Mouse (Mus musculus): Measurements from ENCODE around the gene Fgr. TPM values are rescaled to one million over a fixed set of nuclear protein-coding genes. Genes with fewer than 3 reads are reported as not detected.
"Not testable (repeated sequence)": the region's sequence is repeated elsewhere in the genome, so short reads cannot be mapped to it uniquely, and the experiment has no call there.

Gene Fgr
- polyA plus RNA-seq, 1 experiment from 2014 or later, result 0.66 TPM

DNA sequence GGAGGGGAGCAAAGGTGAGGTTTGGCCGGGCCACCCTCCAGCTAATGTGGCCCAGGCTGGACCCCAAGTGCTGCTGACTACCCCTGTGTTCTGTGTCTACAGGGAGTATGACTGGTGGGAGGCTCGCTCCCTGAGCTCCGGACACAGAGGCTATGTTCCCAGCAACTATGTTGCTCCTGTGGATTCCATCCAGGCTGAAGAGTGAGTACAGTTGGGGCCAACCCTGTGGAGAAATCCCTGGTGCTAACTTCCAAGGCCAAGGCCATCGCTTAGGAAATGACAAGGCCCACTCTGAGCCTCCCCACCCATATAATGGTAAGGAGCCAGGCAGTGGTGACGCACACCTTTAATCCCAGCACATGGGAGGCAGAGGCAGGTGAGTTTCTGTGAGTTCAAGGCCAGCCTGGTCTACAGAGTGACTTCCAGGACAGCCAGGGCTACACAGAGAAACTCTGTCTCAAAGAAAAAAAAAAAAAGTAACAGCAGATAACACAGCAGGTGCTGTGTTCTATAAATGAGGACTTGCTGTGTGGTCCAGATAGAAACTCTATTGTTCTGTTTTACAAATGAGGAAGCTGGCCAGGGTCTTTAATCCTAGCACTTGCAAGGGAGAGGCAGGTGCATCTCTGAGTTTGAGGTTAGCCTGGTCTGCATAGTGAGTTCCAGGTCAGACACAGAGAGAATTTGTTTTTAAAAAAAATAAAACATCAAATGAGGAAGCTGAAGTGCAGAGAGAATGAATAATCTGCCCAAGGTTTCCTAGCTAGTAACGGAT is 14.9 kb downstream of the Fgr start:
- TF ChIP-seq CTCF (IDR thresholded peaks at IDR 0.05; ENCODE audit: low read depth), result no peak
- Histone ChIP-seq H3K27me3 (ENCODE audit: insufficient read depth, low read length) (no peaks in the 10 kb centered on the region), H3K36me3 (ENCODE audit: insufficient read depth) (no peaks in the 10 kb centered on the region), H3K4me3 (ENCODE audit: low read depth, low read length) (no peak overlapping the region), H3K4me2 (no peak overlapping the region), H3K9me3 (ENCODE audit: low read depth, low read length) (no peaks in the 10 kb centered on the region), H3K9ac (no peak overlapping the region), H3K27ac (ENCODE audit: low read depth) (no peak overlapping the region), H3K4me1 (ENCODE audit: insufficient read depth) (peaks cover 5% of the 10 kb centered on the region)
- DNase-seq (no peak), ATAC-seq (ENCODE audit: insufficient read depth) (no peak)
- WGBS, result 87% methylated on average over 6 of the region's 6 CpGs

GRCm38 (mm10) chr4:132993553-132993952 is 19.7 kb downstream of the Fgr start:
- ATAC-seq (ENCODE audit: insufficient read depth) (no peak), DNase-seq (no peak)
- 57% methylated on average over 4 of the region's 4 CpGs for WGBS
- Histone ChIP-seq H3K4me3 (ENCODE audit: low read depth, low read length) (no peak overlapping the region), H3K27me3 (ENCODE audit: insufficient read depth, low read length) (no peaks in the 10 kb centered on the region), H3K27ac (ENCODE audit: low read depth) (no peak overlapping the region), H3K9me3 (ENCODE audit: low read depth, low read length) (no peaks in the 10 kb centered on the region), H3K4me2 (no peak overlapping the region), H3K36me3 (ENCODE audit: insufficient read depth) (no peaks in the 10 kb centered on the region), H3K4me1 (ENCODE audit: insufficient read depth) (no peaks in the 10 kb centered on the region), H3K9ac (no peak overlapping the region)
- TF ChIP-seq CTCF (IDR thresholded peaks at IDR 0.05; ENCODE audit: low read depth), result no peak

- H3K4me1 ChIP-seq (ENCODE audit: insufficient read depth), result no peaks in the 10 kb centered on the region
- H3K27me3 ChIP-seq (ENCODE audit: insufficient read depth, low read length), result no peaks in the 10 kb centered on the region
- H3K9ac ChIP-seq, result no peak overlapping the region
- H3K4me2 ChIP-seq, result no peak overlapping the region
- H3K27ac ChIP-seq (ENCODE audit: low read depth), result no peak overlapping the region
- DNase-seq (no peak), ATAC-seq (ENCODE audit: insufficient read depth) (no peak)
- no peaks in the 10 kb centered on the region for H3K9me3 ChIP-seq (ENCODE audit: low read depth, low read length)
- no peaks in the 10 kb centered on the region for H3K36me3 ChIP-seq (ENCODE audit: insufficient read depth)
- TF ChIP-seq CTCF (IDR thresholded peaks at IDR 0.05; ENCODE audit: low read depth), result no peak
- 38% methylated on average over 14 of the region's 14 CpGs for WGBS
- no peak overlapping the region for H3K4me3 ChIP-seq (ENCODE audit: low read depth, low read length)
These were observed 23.8 kb downstream of the Fgr start for GRCm38 (mm10) chr4:132997469-132998237.

DNA sequence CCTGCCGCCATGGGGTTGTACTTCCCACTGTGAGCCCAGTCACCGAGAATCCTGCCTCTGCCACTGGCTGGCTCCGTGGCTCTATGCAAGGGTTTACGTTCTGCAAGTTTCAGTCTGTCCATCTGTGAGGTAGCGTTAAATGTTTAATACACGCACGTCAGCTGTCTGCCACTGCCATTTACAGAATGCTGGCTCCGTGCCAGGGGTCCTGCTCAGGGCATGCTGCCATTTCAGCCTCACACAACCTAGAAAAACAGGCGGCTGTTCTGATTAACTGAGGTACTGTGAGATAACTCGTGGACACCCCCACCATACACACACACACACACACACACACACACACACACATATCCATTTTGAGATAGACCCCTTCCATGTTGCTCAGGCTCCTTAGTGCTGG is 29.0 kb downstream of the Fgr start:
- Histone ChIP-seq H3K36me3 (ENCODE audit: insufficient read depth) (no peaks in the 10 kb centered on the region), H3K4me3 (ENCODE audit: low read depth, low read length) (no peak overlapping the region), H3K27ac (ENCODE audit: low read depth) (no peak overlapping the region), H3K4me2 (peak overlapping the region; percentile 20; the same call in 1 of the 2 replicates), H3K9ac (no peak overlapping the region; the same call in 1 of the 2 replicates), H3K4me1 (ENCODE audit: insufficient read depth) (no peaks in the 10 kb centered on the region), H3K27me3 (ENCODE audit: insufficient read depth, low read length) (no peaks in the 10 kb centered on the region), H3K9me3 (ENCODE audit: low read depth, low read length) (no peaks in the 10 kb centered on the region)
- 0 out of 2 replicates have a peak, but pooled peaks have one; percentile 12 for ATAC-seq (ENCODE audit: insufficient read depth)
- DNase-seq, result peak; percentile 80
- WGBS, result 16% methylated on average over 10 of the region's 10 CpGs
- no peak for TF ChIP-seq CTCF (IDR thresholded peaks at IDR 0.05; ENCODE audit: low read depth)

DNA sequence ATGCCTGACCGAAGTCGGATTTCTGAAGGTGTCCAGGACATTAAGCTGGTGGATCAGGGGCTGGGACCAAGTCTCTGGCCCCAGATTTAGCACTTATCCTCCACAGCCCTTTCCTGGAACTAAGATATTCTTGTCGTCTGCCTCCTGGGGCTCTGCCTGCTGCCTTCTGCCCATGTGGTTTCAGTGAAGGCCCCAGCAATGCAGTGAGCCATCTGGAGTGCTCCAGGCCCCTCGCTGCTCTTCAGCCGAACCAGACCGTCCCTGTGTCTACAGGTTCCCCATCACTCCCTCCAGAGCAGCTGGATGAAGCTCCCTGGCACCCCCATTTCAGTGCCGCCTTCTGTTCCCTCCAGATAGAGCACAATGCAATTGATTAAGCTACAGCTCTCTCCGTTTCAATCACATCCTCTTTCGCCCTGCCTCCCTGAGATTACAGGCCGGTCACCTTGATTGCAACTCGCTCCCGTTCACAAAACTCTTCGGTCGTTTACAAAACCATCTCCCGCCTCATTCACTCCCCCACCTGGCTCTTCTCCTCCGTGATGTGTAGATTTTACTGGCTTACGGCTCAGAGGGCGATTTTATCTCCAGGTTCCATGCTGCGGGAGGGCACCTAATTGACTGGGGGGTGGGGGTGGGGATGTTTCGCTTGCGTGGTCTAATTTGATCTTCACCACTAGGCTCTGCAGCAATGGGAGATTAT is 29.6 kb downstream of the Fgr start:
- no peaks in the 10 kb centered on the region for H3K27me3 ChIP-seq (ENCODE audit: insufficient read depth, low read length)
- no peaks in the 10 kb centered on the region; the same call in 1 of the 2 replicates for H3K4me1 ChIP-seq (ENCODE audit: insufficient read depth)
- H3K4me3 ChIP-seq (ENCODE audit: low read depth, low read length), result no peak overlapping the region
- no peak overlapping the region for H3K4me2 ChIP-seq
- DNase-seq, result no peak
- H3K9ac ChIP-seq, result no peak overlapping the region
- no peaks in the 10 kb centered on the region for H3K36me3 ChIP-seq (ENCODE audit: insufficient read depth)
- no peak for TF ChIP-seq CTCF (IDR thresholded peaks at IDR 0.05; ENCODE audit: low read depth)
- 39% methylated on average over 21 of the region's 21 CpGs for WGBS
- no peak overlapping the region for H3K27ac ChIP-seq (ENCODE audit: low read depth)
- ATAC-seq (ENCODE audit: insufficient read depth), result 0 out of 2 replicates have a peak, but pooled peaks have one; percentile 2
- no peaks in the 10 kb centered on the region for H3K9me3 ChIP-seq (ENCODE audit: low read depth, low read length)

- ATAC-seq (ENCODE audit: insufficient read depth), result peak; percentile 38; the same call in 1 of the 2 replicates
- H3K27me3 ChIP-seq (ENCODE audit: insufficient read depth, low read length), result peaks cover 9% of the 10 kb centered on the region
- WGBS, result 4% methylated on average over 3 of the region's 3 CpGs
- DNase-seq, result peak; percentile 95
- no peaks in the 10 kb centered on the region; the same call in 1 of the 2 replicates for H3K4me1 ChIP-seq (ENCODE audit: insufficient read depth)
- H3K4me2 ChIP-seq, result no peak overlapping the region
- no peak overlapping the region for H3K4me3 ChIP-seq (ENCODE audit: low read depth, low read length)
- H3K36me3 ChIP-seq (ENCODE audit: insufficient read depth), result no peaks in the 10 kb centered on the region
- H3K9ac ChIP-seq, result no peak overlapping the region
- no peak overlapping the region for H3K27ac ChIP-seq (ENCODE audit: low read depth)
- TF ChIP-seq CTCF (IDR thresholded peaks at IDR 0.05; ENCODE audit: low read depth), result peak; percentile 100
- H3K9me3 ChIP-seq (ENCODE audit: low read depth, low read length), result no peaks in the 10 kb centered on the region
These were observed 31.3 kb downstream of the Fgr start for GRCm38 (mm10) chr4:133005233-133005632.

DNA sequence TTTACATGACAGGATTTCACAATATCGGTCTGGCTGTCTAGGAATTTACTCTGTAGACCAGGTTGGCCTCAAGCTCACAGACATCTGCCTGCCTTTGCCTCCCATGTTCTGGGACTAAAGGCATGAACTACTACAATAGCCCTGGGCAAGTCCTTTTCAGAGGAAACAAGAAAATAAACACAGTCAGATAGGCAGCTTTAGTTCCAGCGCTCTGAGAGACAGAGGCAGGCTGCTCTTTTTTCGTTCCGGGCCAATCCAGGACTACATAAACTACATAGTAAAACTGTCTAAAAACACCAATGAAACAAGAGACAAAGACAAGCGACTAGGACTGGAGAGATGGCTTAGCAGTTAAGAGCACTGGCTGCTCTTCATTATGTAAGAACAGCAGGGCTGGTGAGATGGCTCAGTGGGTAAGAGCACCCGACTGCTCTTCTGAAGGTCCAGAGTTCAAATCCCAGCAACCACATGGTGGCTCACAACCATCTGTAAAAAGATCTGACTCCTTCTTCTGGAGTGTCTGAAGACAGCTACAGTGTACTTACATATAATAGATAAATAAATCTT is 32.1 kb downstream of the Fgr start:
- not testable (repeated sequence) for H3K4me1 ChIP-seq (ENCODE audit: insufficient read depth); ATAC-seq (ENCODE audit: insufficient read depth); H3K9me3 ChIP-seq (ENCODE audit: low read depth, low read length); DNase-seq; H3K4me2 ChIP-seq; H3K36me3 ChIP-seq (ENCODE audit: insufficient read depth); H3K27ac ChIP-seq (ENCODE audit: low read depth); H3K4me3 ChIP-seq (ENCODE audit: low read depth, low read length); H3K9ac ChIP-seq
- H3K27me3 ChIP-seq (ENCODE audit: insufficient read depth, low read length), result peaks cover 12% of the 10 kb centered on the region
- WGBS, result 50% methylated on average over 6 of the region's 6 CpGs

Measured in lung, embryonic 14.5 days (tissue).